Mouse (Mus musculus): Measurements from ENCODE around the gene Cherp.

DNA sequence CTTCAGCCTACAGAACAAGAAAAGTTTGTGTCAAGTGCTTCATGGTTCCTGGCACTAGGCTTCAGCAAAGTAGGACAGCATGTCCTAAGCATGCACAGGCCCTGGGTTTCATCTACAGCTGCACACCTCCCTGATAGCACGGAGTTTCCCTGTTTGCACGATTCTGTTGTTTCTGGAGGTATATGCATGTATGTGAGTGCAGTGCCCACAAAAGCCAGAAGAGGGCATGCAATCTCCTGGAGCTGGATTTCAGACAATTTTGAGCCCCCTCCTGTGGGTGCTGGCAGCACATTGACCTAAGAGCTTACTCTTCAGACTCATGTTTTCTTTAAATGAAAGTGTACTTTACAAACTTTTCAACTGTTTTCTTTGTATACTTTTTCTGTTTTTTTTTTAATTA lies 21.1 kb downstream of the Cherp start:
- TF ChIP-seq EP300 (IDR thresholded peaks at IDR 0.05; ENCODE audit: insufficient read depth, low read depth, low read length) (no peak), CTCF (IDR thresholded peaks at IDR 0.05; ENCODE audit: low read depth, low read length) (no peak)
